Mouse (Mus musculus): ENCODE data around the gene Tnfaip3.

Tnfaip3 gene

DNA sequence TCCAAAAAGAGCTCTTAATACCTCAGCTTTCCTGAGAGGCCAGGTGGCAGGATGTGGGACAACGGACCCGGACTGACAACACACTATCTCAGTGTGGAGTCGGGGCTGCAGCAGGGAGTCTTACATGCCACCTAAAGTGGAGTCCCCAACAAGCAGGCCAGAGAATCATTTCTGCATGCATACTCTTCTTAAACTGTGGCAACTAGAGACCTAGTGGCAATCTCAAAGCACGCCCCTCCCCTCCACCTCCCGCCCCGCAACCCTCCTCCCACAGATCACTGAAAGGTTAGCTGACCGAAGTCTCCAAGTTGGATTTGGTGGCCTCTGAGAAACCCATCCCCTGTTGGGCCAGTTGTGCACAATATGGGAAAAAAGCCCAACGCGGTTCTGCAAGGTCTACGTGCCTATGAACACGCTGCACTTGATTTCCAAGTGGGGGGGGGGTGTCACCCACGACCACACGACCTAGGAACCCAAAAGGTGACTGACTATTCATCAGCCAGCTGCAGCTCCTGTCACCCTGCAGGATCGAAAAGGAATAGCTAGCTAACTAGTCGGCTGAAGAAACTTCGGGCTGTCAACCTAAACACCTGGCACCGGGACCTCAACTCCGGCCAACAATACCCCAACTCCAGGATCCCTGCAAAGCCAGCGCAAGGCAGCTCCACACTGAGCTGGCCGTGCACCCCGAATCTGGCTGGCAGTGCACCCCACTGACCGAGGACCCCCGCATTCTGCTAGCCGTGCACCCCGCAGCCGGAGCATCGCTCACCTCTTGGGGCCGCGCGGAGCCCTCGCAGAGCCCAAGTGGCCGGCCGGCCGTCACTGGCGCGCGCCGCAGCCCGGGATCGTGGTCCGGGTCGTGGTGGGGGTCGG, 838 bp downstream of the Tnfaip3 start:
- no peak for DNase-seq (ENCODE audit: low spot score in 2 of 2)

DNA sequence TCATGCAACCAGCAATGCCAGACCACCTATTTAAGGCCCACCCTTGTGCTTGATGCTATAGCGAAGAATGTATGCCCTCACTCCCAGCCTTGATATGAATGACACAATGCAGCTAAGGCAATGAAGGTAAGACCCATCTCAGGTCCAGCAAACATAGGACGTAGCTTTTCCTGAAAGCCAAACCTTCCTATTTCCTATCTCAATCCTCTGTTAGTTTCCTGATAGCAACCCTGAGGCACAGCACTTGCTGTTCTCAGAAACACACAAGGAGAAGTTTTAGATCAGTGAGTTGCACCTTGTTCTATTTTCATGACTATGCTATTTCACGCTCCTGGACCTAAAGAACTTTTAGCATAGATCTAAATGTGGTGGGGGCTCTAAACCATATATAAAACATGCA, 2.1 kb downstream of the Tnfaip3 start:
- no peak for DNase-seq (ENCODE audit: low spot score in 2 of 2)

DNA sequence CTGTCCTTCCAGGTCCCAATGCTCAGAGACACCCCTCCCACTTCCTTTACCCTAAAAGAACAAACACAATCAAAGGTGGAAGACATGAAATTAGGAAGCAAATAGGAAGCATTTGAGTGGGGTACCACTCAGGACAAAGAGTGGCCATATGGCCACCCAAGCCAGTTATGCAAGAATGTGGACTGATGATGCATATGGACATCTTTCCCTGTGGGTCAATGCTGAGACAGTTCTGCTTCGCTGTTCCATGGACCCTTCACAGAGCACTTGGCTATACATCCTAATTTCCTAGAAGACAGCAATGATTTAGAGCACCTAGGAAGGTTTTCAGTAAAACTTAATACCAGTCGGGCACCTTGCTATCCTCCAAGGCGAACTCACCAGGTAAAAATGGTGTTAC, 2.8 kb downstream of the Tnfaip3 start:
- no peak for DNase-seq (ENCODE audit: low spot score in 2 of 2)

DNA sequence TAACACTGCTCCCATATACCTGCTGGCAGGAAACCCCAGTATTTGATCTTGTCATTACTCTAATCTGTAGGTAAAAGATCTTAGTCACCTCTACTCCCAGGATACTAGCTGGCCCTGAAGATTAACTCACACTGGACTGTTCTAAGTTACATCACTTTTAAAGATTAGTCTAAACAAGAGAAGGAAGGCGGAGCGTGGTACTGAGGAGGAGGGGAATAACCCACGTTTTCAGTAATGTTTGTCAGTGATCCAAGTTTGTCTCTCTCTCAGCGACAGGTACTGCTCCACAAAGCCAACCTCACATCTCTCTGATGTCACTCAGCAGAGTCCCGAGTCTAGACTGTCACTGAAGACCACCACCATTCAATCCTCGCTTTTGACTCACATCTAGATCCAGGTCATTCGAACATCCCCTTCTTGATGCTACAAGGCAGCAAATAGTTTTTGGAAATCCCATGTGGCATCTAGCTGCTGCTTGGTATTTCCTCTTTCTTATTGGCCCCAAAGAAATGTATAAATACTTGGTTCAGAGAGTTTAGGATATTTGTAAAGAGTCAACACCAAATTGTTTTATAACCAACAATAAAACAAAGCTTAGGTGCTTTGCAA, 3.5 kb downstream of the Tnfaip3 start:
- no peak for DNase-seq (ENCODE audit: low spot score in 2 of 2)

DNA sequence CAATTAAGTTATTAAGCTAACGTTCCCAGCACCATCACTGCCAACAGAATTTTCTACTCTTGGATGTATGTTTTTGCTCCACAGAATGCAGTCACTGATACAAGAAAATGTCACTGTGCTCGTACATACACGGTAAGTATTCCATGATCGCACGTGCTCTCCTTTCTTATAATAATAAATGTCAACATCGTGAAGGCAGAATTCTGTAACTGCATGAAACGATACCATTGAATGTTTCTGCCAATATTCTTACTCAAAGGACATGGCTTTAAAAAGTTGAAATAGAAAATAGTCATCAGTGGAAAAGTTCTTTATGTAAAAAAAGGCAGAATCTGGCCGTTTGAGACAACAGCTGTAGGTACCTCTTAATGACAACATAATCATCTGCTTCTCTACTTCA, 5.0 kb downstream of the Tnfaip3 start:
- no peak for DNase-seq (ENCODE audit: low spot score in 2 of 2)

DNA sequence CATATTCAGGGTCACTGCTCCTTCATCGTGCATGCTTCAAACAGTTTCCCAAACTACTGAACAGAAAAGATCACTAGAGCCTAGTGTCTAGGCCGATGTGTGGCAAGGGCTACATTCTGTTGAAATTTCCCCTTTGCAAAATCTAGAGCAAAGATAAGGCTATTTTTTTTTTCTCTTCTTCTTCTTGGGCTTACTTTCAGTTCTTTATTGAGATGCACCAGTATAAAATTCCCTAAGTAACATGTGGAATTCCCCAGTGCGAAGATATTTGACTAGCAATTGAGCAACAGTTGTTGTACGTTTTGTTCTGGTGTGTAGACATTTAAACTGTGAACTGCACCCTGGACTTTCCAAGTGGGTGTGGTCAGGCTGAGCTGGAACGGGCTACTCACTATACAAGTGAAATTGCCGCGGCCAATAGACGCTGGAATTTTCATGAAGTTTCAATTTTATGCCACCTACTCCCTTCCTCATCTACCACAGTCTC, 6.2 kb downstream of the Tnfaip3 start:
- no peak for DNase-seq (ENCODE audit: low spot score in 2 of 2)

DNA sequence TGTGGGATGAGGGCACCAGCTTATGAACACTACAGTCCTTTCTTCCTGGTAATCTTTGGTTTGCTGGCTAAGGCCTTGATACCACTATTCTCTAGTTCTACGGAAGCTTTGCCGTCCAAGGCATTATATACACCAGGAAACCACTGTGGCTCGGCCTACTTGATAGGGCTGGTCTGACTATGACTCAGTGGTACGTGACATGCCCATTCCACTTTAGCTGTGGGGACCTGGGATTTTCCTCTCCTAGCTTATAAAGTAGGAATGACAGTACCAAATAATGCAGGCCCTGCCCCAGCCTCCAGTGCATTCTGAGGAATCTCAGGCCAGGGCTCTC, 6.9 kb downstream of the Tnfaip3 start:
- no peak for DNase-seq (ENCODE audit: low spot score in 2 of 2)

DNA sequence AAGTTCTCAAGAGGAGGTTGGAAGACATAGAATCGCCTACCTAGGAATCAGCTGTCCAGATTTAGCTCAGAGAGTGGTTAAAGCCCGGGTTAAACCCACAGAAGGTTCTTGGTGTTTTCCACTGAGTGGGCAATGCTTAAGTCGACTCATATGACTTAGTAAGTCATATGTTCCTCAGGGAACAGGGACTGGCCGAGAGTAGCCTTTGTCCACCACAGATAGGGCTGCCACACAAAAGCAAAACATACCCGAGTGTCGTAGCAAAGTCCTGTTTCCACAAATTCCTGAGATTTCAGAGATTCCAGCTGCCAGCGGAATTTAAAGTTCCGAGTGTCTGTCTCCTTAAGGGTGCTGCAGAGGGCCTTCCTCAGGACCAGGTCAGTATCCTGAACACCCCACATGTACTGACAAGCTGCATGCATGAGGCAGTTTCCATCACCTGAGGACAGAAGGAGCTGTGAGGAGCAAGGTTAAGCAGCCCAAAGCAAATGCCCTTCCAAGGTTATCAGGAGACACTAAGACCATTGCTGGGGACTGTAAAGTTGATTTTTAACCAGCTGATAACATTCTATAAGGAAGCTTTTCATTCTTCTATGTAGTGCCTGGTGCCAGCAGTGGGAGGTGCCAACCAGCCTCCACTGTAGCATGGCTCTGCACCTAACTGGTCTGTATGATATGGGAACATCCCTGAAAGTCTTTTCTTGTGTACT, 7.4 kb downstream of the Tnfaip3 start:
- no peak for DNase-seq (ENCODE audit: low spot score in 2 of 2)

DNA sequence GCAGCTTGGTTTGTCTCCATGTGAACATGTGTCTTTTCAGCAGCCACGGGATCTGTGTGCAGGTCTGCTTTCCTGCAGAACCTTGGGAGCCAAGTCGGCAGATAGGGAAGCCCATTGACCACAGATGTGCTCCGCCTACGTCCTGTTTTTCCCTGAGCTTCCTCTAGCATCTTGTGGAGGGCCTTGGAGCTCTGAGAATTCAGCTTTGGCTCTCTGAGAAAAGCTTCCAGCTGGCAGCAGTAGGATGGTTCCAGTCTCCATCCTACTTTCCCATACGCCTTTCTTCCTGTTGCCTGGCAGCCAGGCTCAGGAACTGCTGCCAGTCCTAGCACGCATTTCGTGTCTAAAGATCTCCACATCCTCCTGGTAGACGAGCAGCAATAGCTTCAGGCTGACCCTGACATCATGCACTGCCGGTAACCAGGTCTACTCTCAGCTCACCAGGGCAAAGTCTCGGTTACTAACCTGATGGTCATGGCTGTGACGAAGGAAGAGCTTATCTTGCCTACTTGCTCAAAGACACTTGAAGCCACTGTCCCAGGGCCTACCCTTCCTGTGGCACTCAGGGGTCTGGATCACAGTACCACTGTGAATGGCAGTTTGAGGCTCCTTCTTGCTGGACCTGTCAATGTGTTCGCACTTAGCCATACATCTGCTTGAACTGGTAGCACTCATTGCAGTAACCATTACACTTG, 13.2 kb downstream of the Tnfaip3 start:
- peak; percentile 28 to 58 for DNase-seq (ENCODE audit: low spot score in 2 of 2)

DNA sequence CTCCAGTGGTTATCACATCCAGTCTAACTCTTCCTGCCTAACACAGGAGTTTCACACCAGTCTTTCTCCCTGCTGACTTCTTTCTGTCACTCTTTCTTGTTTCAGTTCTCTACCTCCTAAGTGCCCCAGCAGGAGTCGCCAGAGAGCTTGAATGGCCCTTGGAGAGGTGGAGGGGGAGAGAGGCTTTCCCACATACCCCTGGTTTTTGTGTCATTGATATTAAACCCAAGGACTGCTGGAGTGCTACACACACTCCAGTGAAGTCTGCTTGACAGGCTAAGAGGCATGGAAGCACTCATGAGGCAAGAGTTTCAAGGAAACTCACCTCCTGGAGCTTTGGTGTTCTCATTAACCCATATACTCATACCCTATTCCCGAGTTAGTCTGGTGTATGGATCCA, 16.0 kb downstream of the Tnfaip3 start:
- DNase-seq (ENCODE audit: low spot score in 2 of 2): no peak

DNA sequence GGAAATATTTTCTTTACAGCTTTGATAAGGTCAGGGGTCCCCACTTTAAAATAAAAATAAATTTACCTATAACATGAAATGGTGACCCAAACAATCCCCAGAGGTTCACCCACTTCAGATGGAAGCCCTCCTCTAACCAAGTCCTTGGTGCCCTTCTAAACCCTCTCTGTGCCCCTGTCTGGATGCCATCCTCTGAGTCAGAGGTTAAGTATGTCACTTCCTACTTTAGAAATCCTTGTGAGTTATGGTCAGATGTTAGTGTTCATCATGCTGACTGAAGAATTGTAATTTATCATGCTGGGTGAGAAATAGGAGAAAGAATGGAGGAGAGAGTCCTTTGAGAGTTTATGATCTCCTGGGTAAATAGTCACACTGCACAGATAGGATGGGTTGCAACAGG, 19.1 kb downstream of the Tnfaip3 start:
- no peak for DNase-seq (ENCODE audit: low spot score in 2 of 2)

DNA sequence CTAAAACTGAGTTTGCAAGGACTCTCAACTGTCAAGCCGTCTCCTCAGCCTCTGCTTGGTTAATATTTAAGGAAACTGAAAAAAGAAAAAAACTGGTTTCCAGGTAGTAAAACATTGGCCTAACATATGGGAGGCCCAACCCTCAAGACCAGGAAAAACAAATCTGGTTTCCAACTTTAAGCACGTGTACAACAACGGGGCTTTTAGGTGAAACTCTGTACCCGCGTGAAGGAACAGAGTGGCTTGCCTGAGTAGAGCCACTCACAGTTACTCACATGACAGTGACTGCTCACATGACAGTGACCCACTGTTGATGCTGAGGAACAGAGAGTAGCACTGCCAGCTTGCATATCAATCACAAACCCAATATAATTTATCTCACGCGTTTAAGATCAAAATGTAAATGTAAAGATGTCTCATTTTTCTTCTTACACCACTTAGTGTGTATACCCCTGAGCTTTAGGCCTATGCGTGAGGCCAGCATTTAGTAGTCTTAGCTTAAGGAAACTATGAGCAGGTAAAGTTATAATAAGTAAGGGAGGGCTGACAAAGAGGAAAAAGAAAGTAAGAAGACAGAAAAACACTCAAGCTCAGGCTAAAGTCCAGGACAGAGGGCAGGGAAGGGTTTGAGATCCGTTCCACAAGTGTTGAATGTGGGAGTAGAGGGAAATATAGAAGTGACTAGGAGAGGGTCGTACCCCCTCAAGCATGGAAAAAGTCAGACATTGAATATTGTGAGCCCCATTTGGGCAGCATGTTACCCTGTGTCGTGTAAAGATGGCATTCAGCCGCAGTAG, 19.8 kb downstream of the Tnfaip3 start:
- DNase-seq (ENCODE audit: low spot score in 2 of 2): no peak

DNA sequence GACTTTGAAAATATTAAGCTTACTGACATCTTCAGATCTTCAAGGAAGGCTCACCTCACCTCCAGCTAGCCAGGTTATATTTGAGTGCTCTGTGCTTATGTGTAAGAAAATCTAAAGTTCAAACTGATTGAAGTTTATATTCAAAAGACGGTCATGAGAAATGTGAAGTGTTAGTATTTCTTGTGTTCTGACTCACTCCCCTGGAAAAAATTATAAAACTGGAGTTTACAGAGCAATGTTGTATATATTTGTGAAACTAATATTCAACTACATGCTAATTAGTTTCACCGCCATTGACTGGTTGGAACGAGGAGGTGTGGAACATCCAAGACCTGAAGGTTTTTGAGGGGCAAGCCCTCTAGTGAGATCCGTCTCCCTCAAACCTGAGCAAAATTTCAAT, 22.5 kb downstream of the Tnfaip3 start:
- DNase-seq (ENCODE audit: low spot score in 2 of 2): no peak

DNA sequence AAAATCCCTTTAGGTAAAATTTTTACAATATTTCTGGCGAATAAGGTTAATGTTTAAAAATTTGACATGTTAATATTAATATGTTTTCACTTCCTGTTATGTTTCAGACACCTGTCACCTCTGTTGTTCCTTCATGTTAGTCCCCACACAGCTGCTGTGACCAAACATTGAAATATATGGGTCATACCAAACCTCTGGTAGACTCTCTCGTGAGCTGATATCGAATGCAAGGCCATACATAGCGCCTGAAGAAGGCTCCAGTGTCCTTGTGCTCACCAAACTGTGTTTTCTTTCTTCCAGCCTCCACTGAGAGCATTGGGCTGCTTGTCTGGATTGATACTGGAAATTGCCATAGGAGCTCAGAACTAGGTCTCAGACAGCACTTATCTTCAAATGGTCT, 24.4 kb downstream of the Tnfaip3 start:
- no peak for DNase-seq (ENCODE audit: low spot score in 2 of 2)

DNA sequence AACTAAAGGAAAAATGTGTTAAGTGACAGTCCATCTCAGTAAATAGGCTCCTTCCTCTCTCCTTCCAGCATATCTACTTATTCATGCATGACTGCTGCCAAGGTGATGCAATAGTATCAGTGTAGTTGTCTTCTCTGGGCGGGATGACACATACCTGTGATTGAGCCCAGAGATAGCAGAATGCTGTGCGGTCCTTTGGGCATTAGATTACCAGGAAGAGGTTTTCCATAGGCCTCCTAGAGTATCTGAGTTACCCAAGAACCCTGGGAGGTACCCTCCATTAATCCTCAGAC, 27.6 kb downstream of the Tnfaip3 start:
- no peak for DNase-seq (ENCODE audit: low spot score in 2 of 2)

DNA sequence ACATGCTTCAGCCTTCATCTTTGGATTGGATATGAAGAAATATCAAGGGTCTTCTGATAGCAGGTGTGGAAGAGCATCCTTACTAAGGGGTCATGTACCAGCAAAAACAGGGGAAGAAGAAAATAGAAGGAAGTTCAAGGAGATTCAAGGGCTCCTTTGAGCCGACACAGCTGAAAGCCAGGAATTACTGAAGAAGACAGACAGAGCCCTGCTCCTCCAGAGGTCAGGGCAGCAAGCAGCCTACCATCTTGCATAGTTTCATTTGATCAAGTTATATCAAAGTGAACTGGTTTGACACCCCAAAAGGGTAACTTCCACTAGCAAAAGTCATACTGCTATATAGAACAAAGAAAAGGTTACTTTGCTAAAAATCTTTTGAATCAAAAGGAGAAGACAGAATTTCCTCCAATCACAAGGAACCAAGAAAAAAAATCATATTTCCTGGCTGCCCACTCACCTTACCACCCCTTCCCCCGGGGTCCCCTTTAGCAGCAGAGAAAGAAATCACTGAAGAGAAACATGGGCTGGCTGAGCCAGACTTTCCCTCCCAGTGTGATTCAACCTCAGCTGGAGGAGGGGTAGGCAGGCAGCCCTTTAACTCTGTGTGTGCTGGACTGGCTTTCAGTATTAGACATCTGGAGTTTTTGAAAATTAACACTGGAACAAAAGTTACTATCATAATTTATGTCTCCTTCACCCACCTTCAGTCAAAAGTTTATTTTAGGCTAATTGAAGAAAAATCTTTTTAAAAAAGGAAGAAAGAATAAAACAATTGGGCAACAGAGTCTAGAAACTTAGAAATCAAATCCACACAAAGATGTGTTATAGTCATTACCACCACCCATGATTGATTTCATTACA, 28.2 kb downstream of the Tnfaip3 start:
- DNase-seq (ENCODE audit: low spot score in 2 of 2): no peak

DNA sequence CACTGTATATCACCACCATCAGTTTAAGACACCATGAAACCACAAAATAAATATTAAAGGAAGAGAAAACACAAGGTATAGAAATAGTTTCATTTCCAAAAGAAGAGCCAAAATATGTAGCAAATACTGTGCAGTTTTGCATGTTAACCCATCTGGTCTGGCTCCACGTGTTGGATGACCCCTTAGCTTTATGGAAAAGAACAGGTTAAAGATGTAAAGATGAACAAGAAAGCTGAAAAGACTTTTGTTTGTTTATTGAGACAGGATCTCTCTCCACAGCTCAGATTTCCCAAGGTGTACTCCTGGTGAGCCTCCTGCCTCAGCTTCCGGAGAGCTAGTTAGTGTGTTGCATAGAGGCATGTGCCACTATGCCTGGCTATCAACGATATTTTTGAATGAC, 29.9 kb downstream of the Tnfaip3 start:
- no peak for DNase-seq (ENCODE audit: low spot score in 2 of 2)

DNA sequence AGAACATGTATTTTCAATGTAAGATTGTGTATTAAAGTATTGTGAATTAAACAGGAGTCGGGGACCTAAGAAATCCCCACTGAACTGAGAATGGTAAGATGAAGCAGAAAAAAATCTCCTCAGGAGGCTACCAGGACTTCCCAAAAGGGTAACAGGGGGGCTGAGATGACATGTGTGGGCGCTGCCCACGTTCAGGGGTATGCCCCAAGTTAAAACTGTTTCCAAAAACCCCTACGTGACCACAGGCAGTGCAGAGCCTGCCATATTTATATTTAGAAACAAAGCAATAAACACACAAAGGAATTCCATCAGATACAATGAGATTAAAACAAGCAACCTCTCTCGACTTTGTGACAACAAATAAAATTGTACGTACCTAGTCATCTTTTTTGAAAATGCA, 31.9 kb downstream of the Tnfaip3 start:
- DNase-seq (ENCODE audit: low spot score in 2 of 2): no peak

DNA sequence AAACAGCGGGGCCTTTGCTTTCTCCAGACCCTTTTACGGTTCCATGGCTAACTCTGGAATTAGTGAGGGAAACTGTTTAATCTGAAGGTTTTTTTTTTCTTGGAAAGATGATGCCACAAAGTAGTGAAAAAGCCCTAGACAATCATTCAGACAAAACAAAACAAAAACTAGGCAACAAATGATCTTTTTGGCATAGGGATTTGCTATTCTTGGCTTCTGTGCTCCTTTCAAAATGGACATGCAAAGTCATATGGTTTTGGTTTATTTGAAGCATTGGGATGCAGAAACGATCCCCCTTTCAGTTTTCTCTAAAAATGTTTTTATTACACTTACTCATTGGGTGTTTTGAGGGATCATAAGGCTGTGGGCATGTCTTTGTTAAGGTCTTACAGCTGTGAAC, 41.0 kb downstream of the Tnfaip3 start:
- DNase-seq (ENCODE audit: low spot score in 2 of 2): no peak

DNA sequence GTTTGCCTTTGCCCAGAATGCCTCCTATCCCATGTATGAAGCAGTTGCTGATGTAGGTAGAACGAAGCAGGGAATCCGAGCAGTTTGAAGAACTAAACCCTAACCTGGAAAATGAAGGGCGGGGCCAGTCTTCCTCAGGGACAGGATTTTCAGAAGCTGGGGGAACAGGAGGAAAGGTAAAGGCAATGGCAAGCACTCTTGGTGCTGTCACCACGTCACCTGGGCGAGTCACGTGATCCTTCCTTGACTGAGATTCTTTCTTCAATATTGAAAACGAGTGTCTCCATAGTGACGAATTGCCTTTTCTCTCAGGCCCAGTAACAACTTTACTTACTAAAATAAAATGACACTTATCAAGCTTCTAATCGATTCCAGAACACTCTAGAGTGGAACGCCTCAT, 48.6 kb downstream of the Tnfaip3 start:
- no peak for DNase-seq (ENCODE audit: low spot score in 2 of 2)

DNA sequence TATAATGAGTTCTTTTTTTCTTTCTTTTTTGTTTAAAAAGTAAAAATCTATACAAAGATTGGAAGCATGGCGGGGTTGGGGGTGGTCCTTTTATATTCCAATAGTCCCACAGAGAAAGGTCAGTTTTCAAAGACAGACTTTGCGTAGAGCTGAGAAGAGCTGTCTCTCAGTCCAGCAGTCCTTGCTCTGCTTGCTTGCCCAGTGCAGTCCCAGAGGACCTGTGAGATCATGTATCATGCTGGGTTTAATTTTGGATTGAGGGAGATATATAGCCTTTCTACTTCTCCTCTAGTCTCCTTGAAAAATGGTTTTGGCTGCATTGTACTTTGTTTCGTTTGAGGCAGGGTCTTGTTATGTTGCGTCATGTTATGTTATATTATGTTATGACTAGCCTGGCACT, 49.9 kb downstream of the Tnfaip3 start:
- DNase-seq (ENCODE audit: low spot score in 2 of 2): no peak

Data from frontal cortex, postnatal 14 days (tissue).